Mouse (Mus musculus) C2C12 (cell line): ENCODE data around the gene Nmur2. TPM values are rescaled to one million over a fixed set of nuclear protein-coding genes. Genes with fewer than 3 reads are reported as not detected.

Source experiments
- H3K27me3 ChIP-seq: one replicate; pipeline ENCODE4 v1.6.1; 2011; ENCODE audit not compliant: control insufficient read depth, insufficient read depth, insufficient read length
- H3K36me3 ChIP-seq: one replicate; pipeline ENCODE4 v1.6.1; 2011; ENCODE audit not compliant: control insufficient read depth, insufficient read depth
- H3K4me3 ChIP-seq: one replicate; pipeline ENCODE4 v1.5.1; 2011; ENCODE audit warnings: mild to moderate bottlenecking, control low read depth; ENCODE audit not compliant: poor library complexity, insufficient read depth, severe bottlenecking
- H3K79me2 ChIP-seq: one replicate; pipeline ENCODE4 v1.6.1; 2011; ENCODE audit not compliant: control insufficient read depth, insufficient read depth
- H3K79me3 ChIP-seq: one replicate; pipeline ENCODE4 v1.6.1; 2011; ENCODE audit warnings: low read depth, control low read depth
- H3ac ChIP-seq: one replicate; pipeline ENCODE3; 2011; ENCODE audit warnings: low read depth; ENCODE audit not compliant: control insufficient read depth, insufficient read length
- CEBPB ChIP-seq: IDR thresholded peaks from one replicate; pipeline ENCODE4 v1.6.1; 2011; ENCODE audit warnings: low read depth, mild to moderate bottlenecking, control low read depth, moderate library complexity
- CTCF ChIP-seq: IDR thresholded peaks from one replicate; pipeline ENCODE4 v1.5.1; 2011; ENCODE audit not compliant: control insufficient read depth, insufficient read depth, insufficient read length
- FOSL1 ChIP-seq: IDR thresholded peaks from one replicate; pipeline ENCODE4 v1.8.0; 2011; ENCODE audit warnings: mild to moderate bottlenecking, low read length; ENCODE audit not compliant: poor library complexity, insufficient read depth, severe bottlenecking
- MAX ChIP-seq: IDR thresholded peaks from one replicate; pipeline ENCODE4 v1.6.1; 2011; ENCODE audit warnings: mild to moderate bottlenecking, control low read depth
- MYOD1 ChIP-seq: IDR thresholded peaks from one replicate; pipeline ENCODE4 v1.6.1; 2011; ENCODE audit warnings: low read depth; ENCODE audit not compliant: control insufficient read depth, insufficient read length
- MYOG ChIP-seq: IDR thresholded peaks from one replicate; pipeline ENCODE4 v1.6.1; 2011; ENCODE audit not compliant: control insufficient read depth, insufficient read length; ENCODE audit errors: extremely low read depth
- USF1 ChIP-seq: IDR thresholded peaks from one replicate; pipeline ENCODE4 v1.6.1; 2011; ENCODE audit warnings: low read depth, mild to moderate bottlenecking, control low read depth, moderate library complexity
- polyA plus RNA-seq: library from polyadenylated mRNA; unstranded; fragments of >200 nt; fragmentation: generic; extraction: Trizol; gene quantifications from one replicate; pipeline ENCODE4 v1.2.1, GENCODE M21; 2012; ENCODE audit warnings: missing spikeins

Nmur2 gene
- polyA plus RNA-seq, 1 experiment: not detected

DNA sequence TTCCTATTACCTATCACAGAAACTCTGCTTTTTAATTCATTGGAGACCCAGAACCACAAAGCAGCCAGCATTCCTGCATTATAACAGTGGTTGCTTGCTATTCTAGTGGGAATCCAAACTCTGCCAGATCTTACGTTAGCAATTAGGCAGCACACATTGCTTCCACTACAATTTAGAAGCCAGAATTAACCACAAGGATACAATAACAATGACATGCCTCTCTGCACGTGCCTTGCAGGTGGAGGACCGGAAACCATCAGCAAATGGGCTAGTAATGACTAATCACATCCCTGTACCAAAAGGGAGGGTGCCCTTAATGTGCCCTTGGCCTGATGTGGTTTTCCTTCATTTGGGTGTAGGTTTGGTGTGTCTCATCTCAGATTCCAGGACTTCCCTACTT is 32.5 kb downstream of the Nmur2 start:
- TF ChIP-seq MYOG: no peak
- no peak for TF ChIP-seq USF1
- TF ChIP-seq CTCF: no peak
- no peak for TF ChIP-seq FOSL1
- TF ChIP-seq MYOD1: no peak
- no peak for TF ChIP-seq CEBPB
- no peak for TF ChIP-seq MAX
- Histone ChIP-seq H3K79me3 (no peaks in the 10 kb centered on the region), H3K36me3 (no peaks in the 10 kb centered on the region), H3K27me3 (no peaks in the 10 kb centered on the region), H3K79me2 (no peaks in the 10 kb centered on the region), H3ac (no peak overlapping the region), H3K4me3 (no peak overlapping the region)

GRCm38 (mm10) chr11:55992799-55993198 is 48.0 kb downstream of the Nmur2 start:
- no peaks in the 10 kb centered on the region for H3K79me2 ChIP-seq
- no peaks in the 10 kb centered on the region for H3K36me3 ChIP-seq
- H3ac ChIP-seq: no peak overlapping the region
- no peaks in the 10 kb centered on the region for H3K79me3 ChIP-seq
- TF ChIP-seq CEBPB: no peak
- TF ChIP-seq MYOD1: no peak
- TF ChIP-seq CTCF: no peak
- H3K27me3 ChIP-seq: no peaks in the 10 kb centered on the region
- H3K4me3 ChIP-seq: no peak overlapping the region

GRCm38 (mm10) chr11:55992148-55992547 is 48.7 kb downstream of the Nmur2 start:
- Histone ChIP-seq H3K79me3 (no peaks in the 10 kb centered on the region), H3K4me3 (no peak overlapping the region), H3K27me3 (no peaks in the 10 kb centered on the region), H3K79me2 (no peaks in the 10 kb centered on the region), H3ac (no peak overlapping the region), H3K36me3 (no peaks in the 10 kb centered on the region)
- TF ChIP-seq CTCF: no peak
- no peak for TF ChIP-seq USF1
- TF ChIP-seq MAX: no peak
- no peak for TF ChIP-seq MYOD1
- TF ChIP-seq MYOG: no peak

DNA sequence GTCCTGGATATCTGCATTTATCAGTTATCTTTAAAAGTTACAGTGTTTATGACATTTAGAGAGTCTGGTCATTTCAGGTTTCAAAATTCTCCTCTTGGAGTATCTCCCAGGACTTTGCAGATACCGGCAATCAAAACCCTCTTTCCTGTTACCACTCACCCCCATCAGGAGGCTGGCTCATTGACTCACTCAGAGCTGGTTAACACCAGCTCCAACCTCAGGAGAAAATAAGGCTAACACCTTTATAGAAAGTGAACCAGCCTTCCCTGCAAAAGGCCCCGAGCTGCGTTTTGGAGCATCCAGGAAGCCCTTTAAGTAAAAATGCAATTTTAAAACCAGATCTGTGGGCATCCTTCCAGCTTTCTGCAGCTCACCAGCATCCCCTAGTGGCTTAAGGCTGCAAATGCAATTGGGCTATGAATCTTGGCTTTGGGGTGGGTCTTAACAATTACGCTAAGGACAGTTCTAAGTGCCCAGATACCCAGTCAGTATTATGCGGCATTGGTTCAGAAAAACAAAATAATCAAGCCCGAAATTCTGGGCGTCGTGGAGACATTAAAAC is 49.2 kb downstream of the Nmur2 start:
- TF ChIP-seq CEBPB: no peak
- TF ChIP-seq FOSL1: no peak
- TF ChIP-seq MAX: no peak
- TF ChIP-seq MYOD1: no peak
- no peak for TF ChIP-seq MYOG
- no peak for TF ChIP-seq CTCF
- no peak for TF ChIP-seq USF1
- H3K79me3 ChIP-seq: no peaks in the 10 kb centered on the region
- no peak overlapping the region for H3K4me3 ChIP-seq
- no peak overlapping the region for H3ac ChIP-seq
- H3K27me3 ChIP-seq: no peaks in the 10 kb centered on the region
- no peaks in the 10 kb centered on the region for H3K79me2 ChIP-seq
- H3K36me3 ChIP-seq: no peaks in the 10 kb centered on the region

DNA sequence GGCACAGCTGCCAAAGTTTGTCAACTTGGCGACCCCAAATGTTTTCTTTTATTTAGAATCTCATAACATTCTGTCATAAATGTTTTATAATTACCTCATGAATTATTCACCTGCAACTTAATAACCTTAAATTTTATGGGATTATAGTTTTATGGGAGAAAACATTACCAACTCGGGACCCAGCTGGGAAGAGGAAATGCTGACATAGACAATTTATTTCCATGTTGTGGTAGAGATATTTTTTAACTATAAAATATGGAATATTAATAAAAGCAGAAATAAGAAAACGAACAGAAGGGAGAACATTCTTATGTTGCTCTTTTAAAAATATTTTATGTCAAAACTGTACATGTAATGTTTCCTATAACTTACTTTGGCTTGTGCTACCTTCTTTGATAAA is 56.2 kb downstream of the Nmur2 start:
- H3K27me3 ChIP-seq: no peaks in the 10 kb centered on the region
- no peak overlapping the region for H3ac ChIP-seq
- H3K36me3 ChIP-seq: no peaks in the 10 kb centered on the region
- no peak overlapping the region for H3K4me3 ChIP-seq
- H3K79me3 ChIP-seq: no peaks in the 10 kb centered on the region
- no peaks in the 10 kb centered on the region for H3K79me2 ChIP-seq
- no peak for TF ChIP-seq MAX
- TF ChIP-seq CTCF: no peak
- TF ChIP-seq MYOG: no peak
- no peak for TF ChIP-seq USF1
- TF ChIP-seq CEBPB: no peak
- no peak for TF ChIP-seq FOSL1
- TF ChIP-seq MYOD1: no peak

GRCm38 (mm10) chr11:55981656-55982055 is 59.2 kb downstream of the Nmur2 start:
- no peaks in the 10 kb centered on the region for H3K79me3 ChIP-seq
- H3ac ChIP-seq: no peak overlapping the region
- H3K36me3 ChIP-seq: no peaks in the 10 kb centered on the region
- TF ChIP-seq MAX: no peak
- TF ChIP-seq USF1: no peak
- TF ChIP-seq CEBPB: no peak
- no peak for TF ChIP-seq MYOG
- TF ChIP-seq FOSL1: no peak
- TF ChIP-seq CTCF: no peak
- no peak for TF ChIP-seq MYOD1
- H3K27me3 ChIP-seq: no peaks in the 10 kb centered on the region
- H3K4me3 ChIP-seq: no peak overlapping the region
- no peaks in the 10 kb centered on the region for H3K79me2 ChIP-seq
